Mouse (Mus musculus) erythroblast, embryonic 14.5 days (primary cell): Measurements from ENCODE around the gene 0610010K14Rik.

Experiments
- GATA1 ChIP-seq: IDR thresholded peaks from 2 replicates; pipeline ENCODE4 v1.6.1; 2012; ENCODE audit warnings: low read length, inconsistent platforms, mixed read lengths
- TAL1 ChIP-seq: IDR thresholded peaks from 3 replicates; pipeline ENCODE4 v1.6.1; 2012; ENCODE audit warnings: low read length, inconsistent platforms, mixed read lengths

GRCm38 (mm10) chr11:70251853-70252252, 14.1 kb upstream of the 0610010K14Rik start:
- TF ChIP-seq GATA1 (no peak), TAL1 (no peak)
